Mouse (Mus musculus) lung, adult 18-20 months (tissue): Measurements from ENCODE around the gene Kin.

Experiments
- DNase-seq, 2 experiments: peaks; one replicate each; pipeline ENCODE4 v3.0.0; 2022; ENCODE audit warnings: mixed read lengths in 2 of 2

The Kin gene

GRCm38 (mm10) chr2:10118751-10119150 is 38.4 kb downstream of the Kin start:
- no peak for DNase-seq

GRCm38 (mm10) chr2:10119276-10119675 is 38.9 kb downstream of the Kin start:
- no peak for DNase-seq

- DNase-seq, result no peak
Measured at GRCm38 (mm10) chr2:10121826-10122225, 41.4 kb downstream of the Kin start.

- DNase-seq, result no peak
Measured at GRCm38 (mm10) chr2:10126122-10126521, 45.7 kb downstream of the Kin start.

- no peak for DNase-seq
Measured at GRCm38 (mm10) chr2:10127471-10127870, 47.1 kb downstream of the Kin start.

- DNase-seq, result no peak
Measured at GRCm38 (mm10) chr2:10128571-10128970, 48.2 kb downstream of the Kin start.

GRCm38 (mm10) chr2:10130341-10130990 is 50.1 kb downstream of the Kin start:
- peak in 1 of 2 experiments; percentile 10 for DNase-seq

- DNase-seq, result no peak
Measured at GRCm38 (mm10) chr2:10131296-10131695, 50.9 kb downstream of the Kin start, which contains the start of gene Itih2. Itih2 (minus strand) TSS chr2:10131396.

GRCm38 (mm10) chr2:10132128-10132527 is 51.7 kb downstream of the Kin start:
- DNase-seq, result no peak

- DNase-seq, result no peak
Measured at GRCm38 (mm10) chr2:10133941-10134340, 53.5 kb downstream of the Kin start.

GRCm38 (mm10) chr2:10137320-10137719 is 56.9 kb downstream of the Kin start:
- no peak for DNase-seq

- no peak for DNase-seq
Measured at GRCm38 (mm10) chr2:10140456-10140855, 60.1 kb downstream of the Kin start.
